Mouse (Mus musculus) myocyte (in vitro differentiated cells): ENCODE data around the gene Gtf2a1. TPM values are rescaled to one million over a fixed set of nuclear protein-coding genes. Genes with fewer than 3 reads are reported as not detected.

Experiments
- H3K27me3 ChIP-seq: one replicate; pipeline ENCODE4 v1.6.1; 2011; ENCODE audit not compliant: control insufficient read depth, insufficient read depth, insufficient read length
- H3K36me3 ChIP-seq: one replicate; pipeline ENCODE4 v1.6.1; 2011; ENCODE audit not compliant: control insufficient read depth, insufficient read depth
- H3K4me2 ChIP-seq: one replicate; pipeline ENCODE4 v1.6.1; 2011; ENCODE audit warnings: low read depth, control low read depth
- H3K4me3 ChIP-seq: one replicate; pipeline ENCODE4 v1.5.1; 2011; ENCODE audit warnings: mild to moderate bottlenecking, control low read depth, moderate library complexity
- H3K79me2 ChIP-seq: one replicate; pipeline ENCODE4 v1.6.1; 2011; ENCODE audit not compliant: control insufficient read depth, insufficient read depth
- H3ac ChIP-seq: one replicate; pipeline ENCODE4 v1.6.1; 2011; ENCODE audit not compliant: control insufficient read depth, insufficient read length
- CEBPB ChIP-seq: IDR thresholded peaks from 2 replicates; pipeline ENCODE4 v1.6.1; 2011; ENCODE audit warnings: mild to moderate bottlenecking, moderate library complexity; ENCODE audit not compliant: poor library complexity, insufficient read depth, severe bottlenecking
- E2F4 ChIP-seq: IDR thresholded peaks from one replicate; pipeline ENCODE4 v1.6.1; 2011; ENCODE audit warnings: mild to moderate bottlenecking, control low read depth, moderate library complexity; ENCODE audit not compliant: insufficient read depth
- MAX ChIP-seq: IDR thresholded peaks from one replicate; pipeline ENCODE4 v1.6.1; 2011; ENCODE audit warnings: low read depth, mild to moderate bottlenecking, control low read depth
- MYOD1 ChIP-seq, 3 experiments: IDR thresholded peaks; one replicate each; pipeline ENCODE4 v1.6.1; 2011; ENCODE audit warnings: control low read depth in 2 of 3, low read depth in 2 of 3, mild to moderate bottlenecking in 2 of 3, moderate library complexity in 1 of 3; ENCODE audit not compliant: insufficient read length in 2 of 3, control insufficient read depth in 1 of 3
- MYOG ChIP-seq, 3 experiments: IDR thresholded peaks; one replicate each; pipeline ENCODE4 v1.6.1; 2011; ENCODE audit warnings: control low read depth in 2 of 3, low read depth in 2 of 3, mild to moderate bottlenecking in 2 of 3; ENCODE audit not compliant: insufficient read length in 2 of 3, control insufficient read depth in 1 of 3, insufficient read depth in 1 of 3
- POLR2A ChIP-seq: IDR thresholded peaks from one replicate; pipeline ENCODE4 v1.6.1; 2011; ENCODE audit warnings: low read depth, mild to moderate bottlenecking, control low read depth, moderate library complexity; ENCODE audit not compliant: insufficient read length
- POLR2AphosphoS2 ChIP-seq: IDR thresholded peaks from one replicate; pipeline ENCODE4 v1.6.1; 2011; ENCODE audit warnings: low read depth, control low read depth; ENCODE audit not compliant: insufficient read length
- REST ChIP-seq: IDR thresholded peaks from one replicate; pipeline ENCODE4 v1.6.1; 2011; ENCODE audit warnings: mild to moderate bottlenecking, control low read depth, moderate library complexity; ENCODE audit not compliant: insufficient read depth, insufficient read length
- SRF ChIP-seq: IDR thresholded peaks from one replicate; pipeline ENCODE4 v1.6.1; 2011; ENCODE audit warnings: low read depth; ENCODE audit not compliant: control insufficient read depth, insufficient read length
- TCF12 ChIP-seq: IDR thresholded peaks from one replicate; pipeline ENCODE4 v1.6.1; 2011; ENCODE audit warnings: mild to moderate bottlenecking, control low read depth; ENCODE audit not compliant: poor library complexity, insufficient read depth, severe bottlenecking
- TCF3 ChIP-seq: IDR thresholded peaks from one replicate; pipeline ENCODE4 v1.6.1; 2011; ENCODE audit warnings: low read depth, control low read depth; ENCODE audit not compliant: insufficient read length
- USF1 ChIP-seq: IDR thresholded peaks from one replicate; pipeline ENCODE4 v1.6.1; 2011; ENCODE audit warnings: low read depth, mild to moderate bottlenecking, control low read depth, moderate library complexity
- polyA plus RNA-seq: library from polyadenylated mRNA; unstranded; fragments of >200 nt; fragmentation: generic; extraction: Trizol; gene quantifications from one replicate; pipeline ENCODE4 v1.2.1, GENCODE M21; 2012; ENCODE audit warnings: missing spikeins

Gtf2a1 gene
- polyA plus RNA-seq, 1 experiment = 5.8 TPM

DNA sequence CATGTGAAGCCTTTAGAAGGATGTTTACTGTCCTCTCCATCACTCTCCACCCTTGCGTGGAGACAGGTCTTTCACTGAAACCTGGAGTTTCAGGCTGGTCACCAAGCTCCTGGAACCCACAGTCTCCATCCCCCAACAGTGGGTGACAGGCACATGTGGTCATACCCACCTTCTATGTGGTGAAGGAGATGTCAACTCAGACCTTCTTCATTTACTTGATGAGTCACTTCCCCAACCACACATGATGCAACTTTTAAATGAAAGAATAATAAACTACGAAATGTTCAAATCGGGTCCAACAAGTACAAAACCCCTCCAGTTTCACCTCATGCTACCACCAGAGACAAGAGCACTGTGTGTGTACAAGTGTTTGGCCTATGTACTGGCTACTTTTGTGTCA lies 5.1 kb downstream of the Gtf2a1 start:
- Histone ChIP-seq H3K36me3 (peaks cover 30% of the 10 kb centered on the region), H3K4me2 (peak overlapping the region; percentile 8), H3K79me2 (peaks cover 27% of the 10 kb centered on the region), H3K27me3 (no peaks in the 10 kb centered on the region), H3ac (no peak overlapping the region), H3K4me3 (no peak overlapping the region)
- peak; percentile 79 for TF ChIP-seq CEBPB
- no peak for TF ChIP-seq POLR2A

DNA sequence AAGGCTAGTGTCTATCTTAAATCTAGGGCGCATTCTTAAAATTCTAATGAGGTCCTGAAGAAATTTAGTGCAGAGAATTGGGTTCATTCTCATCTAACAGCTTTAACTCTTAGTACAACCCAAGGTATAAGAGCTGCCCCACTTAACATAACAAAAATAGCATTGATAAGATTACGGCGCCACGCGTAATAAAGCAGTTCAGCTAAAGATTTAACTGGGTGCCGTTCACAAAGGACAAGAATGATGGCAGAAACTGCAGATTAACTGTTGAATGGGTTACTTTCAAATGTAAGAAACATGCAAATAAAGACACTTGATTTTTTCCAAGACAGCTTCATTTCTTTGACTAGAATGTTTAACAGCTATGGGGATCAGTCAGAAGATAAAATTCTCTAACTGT lies 6.9 kb downstream of the Gtf2a1 start:
- Histone ChIP-seq H3K36me3 (peaks cover 36% of the 10 kb centered on the region), H3ac (no peak overlapping the region), H3K27me3 (no peaks in the 10 kb centered on the region), H3K4me3 (no peak overlapping the region), H3K4me2 (no peak overlapping the region), H3K79me2 (peaks cover 31% of the 10 kb centered on the region)
- TF ChIP-seq MAX = no peak
- no peak for TF ChIP-seq TCF12
- no peak for TF ChIP-seq POLR2AphosphoS2
- no peak for TF ChIP-seq E2F4
- TF ChIP-seq POLR2A = no peak
- no peak for TF ChIP-seq MYOG (IDR thresholded peaks at IDR 0.05; ENCODE audit: control insufficient read depth in 1 of 3, insufficient read depth in 1 of 3, insufficient read length in 2 of 3, low read depth in 2 of 3)
- TF ChIP-seq MYOD1 (IDR thresholded peaks at IDR 0.05; ENCODE audit: control insufficient read depth in 1 of 3, insufficient read length in 2 of 3, low read depth in 2 of 3) = no peak
- TF ChIP-seq CEBPB = no peak
- TF ChIP-seq USF1 = no peak
- no peak for TF ChIP-seq REST
- TF ChIP-seq TCF3 = no peak
- no peak for TF ChIP-seq SRF

DNA sequence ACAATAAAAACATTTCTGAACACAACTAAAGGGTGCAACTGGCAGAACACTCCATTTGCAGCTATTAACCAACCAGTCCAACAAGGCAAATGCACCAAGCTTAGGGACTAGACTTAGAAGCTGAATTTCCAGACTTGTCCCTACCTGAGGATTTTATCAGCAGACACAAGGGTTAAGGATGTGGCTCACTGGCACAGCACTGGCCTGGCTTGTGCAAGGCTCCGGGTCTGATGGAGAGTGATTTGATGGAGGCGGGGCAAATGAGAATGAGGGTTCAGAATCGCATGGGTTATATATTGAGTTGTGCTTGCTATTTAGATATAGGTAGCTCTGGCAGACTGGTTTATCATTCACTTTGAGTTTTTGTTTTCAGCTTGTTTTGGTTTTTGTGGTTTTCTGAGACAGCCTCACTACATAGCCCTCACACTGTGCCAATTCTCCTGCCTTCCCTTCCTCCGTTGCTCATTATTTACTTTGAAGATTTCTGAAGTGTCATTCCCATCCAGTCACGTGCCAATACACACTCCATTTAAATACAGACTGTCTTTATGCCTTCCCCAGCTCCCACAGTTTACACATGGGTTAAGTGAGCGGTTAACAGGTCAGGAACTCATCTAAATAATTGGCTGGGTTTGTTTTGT lies 7.8 kb downstream of the Gtf2a1 start:
- TF ChIP-seq REST = no peak
- no peak for TF ChIP-seq TCF3
- no peak for TF ChIP-seq POLR2A
- TF ChIP-seq MAX = no peak
- TF ChIP-seq MYOD1 (IDR thresholded peaks at IDR 0.05; ENCODE audit: control insufficient read depth in 1 of 3, insufficient read length in 2 of 3, low read depth in 2 of 3) = no peak
- no peak for TF ChIP-seq SRF
- no peak for TF ChIP-seq E2F4
- TF ChIP-seq USF1 = no peak
- no peak for TF ChIP-seq MYOG (IDR thresholded peaks at IDR 0.05; ENCODE audit: control insufficient read depth in 1 of 3, insufficient read depth in 1 of 3, insufficient read length in 2 of 3, low read depth in 2 of 3)
- no peak for TF ChIP-seq TCF12
- no peak for TF ChIP-seq CEBPB
- TF ChIP-seq POLR2AphosphoS2 = no peak
- H3K36me3 ChIP-seq = peaks cover 40% of the 10 kb centered on the region
- no peak overlapping the region for H3K4me3 ChIP-seq
- H3K27me3 ChIP-seq = no peaks in the 10 kb centered on the region
- peaks cover 26% of the 10 kb centered on the region for H3K79me2 ChIP-seq
- H3K4me2 ChIP-seq = no peak overlapping the region
- H3ac ChIP-seq = no peak overlapping the region

DNA sequence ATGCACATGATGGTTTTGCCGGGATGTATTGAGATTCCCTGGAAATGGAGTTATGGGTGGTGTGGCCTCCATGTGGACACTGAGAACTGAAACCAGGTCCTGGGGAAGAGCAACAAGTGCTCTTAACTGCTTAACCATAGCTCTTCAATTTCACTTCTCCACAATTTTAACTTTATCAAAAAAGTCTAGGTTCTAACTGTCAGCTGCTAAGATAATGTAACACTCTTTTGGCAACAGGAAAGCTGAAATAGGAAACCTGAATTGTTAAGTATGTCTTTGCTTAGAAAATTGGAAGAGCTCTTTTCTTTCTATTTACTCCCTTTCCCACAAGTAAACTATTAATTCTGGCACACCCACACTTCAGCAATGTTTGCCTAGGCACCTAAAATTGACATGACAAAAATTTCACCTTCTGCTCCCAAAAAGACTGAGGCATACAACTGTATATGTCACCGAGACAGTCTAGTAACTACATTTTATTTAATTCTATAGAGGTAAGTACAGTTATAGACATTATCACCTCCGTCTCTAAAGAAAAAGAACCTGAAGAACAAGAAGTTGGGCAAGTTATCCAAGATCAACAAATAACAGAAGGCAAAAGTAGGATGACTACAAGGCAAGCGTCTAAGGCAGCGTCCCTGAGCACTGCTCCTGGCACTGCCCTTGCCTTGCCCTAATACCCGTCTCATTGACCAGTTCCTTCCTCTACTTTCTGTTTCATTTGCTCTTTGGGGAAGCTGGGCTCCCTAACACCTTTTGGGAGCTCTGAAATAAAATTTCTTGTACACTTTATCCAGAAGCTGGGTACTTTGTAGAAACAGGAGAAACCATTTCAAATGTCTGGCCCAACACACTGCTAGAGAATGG lies 8.8 kb downstream of the Gtf2a1 start:
- H3ac ChIP-seq = no peak overlapping the region
- H3K4me2 ChIP-seq = no peak overlapping the region
- no peak for TF ChIP-seq POLR2A
- no peak for TF ChIP-seq MYOG (IDR thresholded peaks at IDR 0.05; ENCODE audit: control insufficient read depth in 1 of 3, insufficient read depth in 1 of 3, insufficient read length in 2 of 3, low read depth in 2 of 3)
- TF ChIP-seq POLR2AphosphoS2 = no peak
- H3K36me3 ChIP-seq = peaks cover 43% of the 10 kb centered on the region
- no peaks in the 10 kb centered on the region for H3K27me3 ChIP-seq
- no peak overlapping the region for H3K4me3 ChIP-seq
- H3K79me2 ChIP-seq = peaks cover 16% of the 10 kb centered on the region

DNA sequence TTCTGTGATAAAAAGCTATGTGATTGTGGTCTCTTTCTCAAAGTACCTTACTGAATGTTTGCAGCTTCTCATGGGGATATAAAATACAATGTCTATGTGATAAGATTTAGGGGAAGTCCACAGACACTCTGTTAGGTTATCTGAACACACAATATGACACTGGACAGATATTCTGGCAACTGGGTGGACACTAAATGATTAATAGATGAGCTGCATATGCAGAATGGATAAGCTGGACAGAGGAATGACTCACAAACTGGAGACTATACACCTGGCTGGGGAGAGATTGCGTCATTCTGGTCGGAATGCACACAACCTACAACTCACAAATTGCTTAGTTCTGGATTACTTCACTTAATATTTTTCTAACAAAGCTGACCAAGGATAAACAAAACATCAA lies 10.6 kb downstream of the Gtf2a1 start:
- peaks cover 49% of the 10 kb centered on the region for H3K36me3 ChIP-seq

More for the DNA sequence above, 10.6 kb downstream of the Gtf2a1 start:
- Histone ChIP-seq H3K4me3 (no peak overlapping the region), H3K4me2 (no peak overlapping the region), H3K79me2 (peaks cover 14% of the 10 kb centered on the region), H3ac (no peak overlapping the region), H3K27me3 (no peaks in the 10 kb centered on the region)
- TF ChIP-seq CEBPB (0 out of 2 replicates have a peak, but pooled peaks have one; percentile 53), MYOG (IDR thresholded peaks at IDR 0.05; ENCODE audit: control insufficient read depth in 1 of 3, insufficient read depth in 1 of 3, insufficient read length in 2 of 3, low read depth in 2 of 3) (no peak), SRF (no peak)
